Mouse (Mus musculus): ENCODE measurements around the gene Olfr153. TPM values are rescaled to one million over a fixed set of nuclear protein-coding genes. Genes with fewer than 3 reads are reported as not detected.
"Not testable (repeated sequence)": the region's sequence is repeated elsewhere in the genome, so short reads cannot be mapped to it uniquely, and the experiment has no call there.

Olfr153 gene
- polyA plus RNA-seq, 1 experiment: not detected

DNA sequence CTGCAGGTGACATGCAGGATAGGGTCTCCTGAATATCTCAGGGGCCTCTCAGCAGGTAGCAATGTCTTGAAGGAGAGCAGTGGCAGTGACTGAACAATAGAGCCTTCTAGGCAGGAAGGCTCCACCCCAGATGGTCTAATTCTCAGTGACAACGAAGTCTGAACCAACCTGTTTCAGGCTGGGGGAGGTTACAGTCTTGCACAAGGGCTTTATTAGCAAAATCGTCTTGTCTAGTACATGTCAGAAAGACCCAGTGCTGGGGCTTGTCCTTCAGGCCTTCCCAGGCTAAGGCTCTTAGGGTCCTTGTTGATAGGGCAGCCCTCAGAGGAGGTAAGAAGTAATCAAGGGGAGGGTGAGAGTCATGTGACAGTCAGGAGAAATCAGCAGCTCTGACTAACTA lies 3.2 kb downstream of the Olfr153 start:
- WGBS: 67% methylated on average over 2 of the region's 2 CpGs

DNA sequence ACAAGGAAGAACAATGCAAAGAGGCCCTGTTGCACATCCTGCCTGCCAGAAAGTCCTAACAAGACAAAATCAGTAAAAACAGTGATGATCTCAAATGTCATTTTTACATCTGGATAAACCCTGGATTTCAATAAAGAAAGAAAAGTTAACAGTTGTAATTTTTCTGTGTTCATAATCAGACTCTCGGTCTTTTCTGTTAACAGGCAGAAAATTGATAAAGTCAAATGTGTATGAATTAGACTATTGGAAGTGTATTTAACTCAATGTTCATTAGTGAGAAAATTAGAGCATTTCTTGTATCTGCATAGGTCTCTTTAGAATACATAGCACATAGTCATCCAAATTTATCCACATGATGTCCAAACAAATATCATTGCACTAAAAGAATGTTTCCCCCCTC lies 13.8 kb downstream of the Olfr153 start, which contains the start of gene Olfr1128:
Gene Olfr1128, minus strand, starts transcription at position 101 of the 400 bp plus-strand sequence.
- Histone ChIP-seq H3K4me3 (replicated peaks; ENCODE audit: control insufficient read depth, low read depth, low read length) (no peak within 1 kb of the TSS), H3K4me1 (ENCODE audit: control insufficient read depth, insufficient read depth, low read length) (no peaks in the 10 kb centered on the region), H3K27ac (ENCODE audit: control insufficient read depth, insufficient read depth, low read depth, low read length, poor library complexity) (no peak within 1 kb of the TSS)
- 77% methylated on average over 1 of the region's 1 CpGs for WGBS
- TF ChIP-seq CTCF (IDR thresholded peaks at IDR 0.05; ENCODE audit: control insufficient read depth, insufficient read depth, low read length): no peak
- no peak for TF ChIP-seq POLR2A (IDR thresholded peaks at IDR 0.05; ENCODE audit: borderline replicate concordance, control insufficient read depth, low read depth, low read length)

More for the DNA sequence above, 3.2 kb downstream of the Olfr153 start:
- H3K4me1 ChIP-seq (ENCODE audit: control insufficient read depth, insufficient read depth, low read length): no peaks in the 10 kb centered on the region
- no peak overlapping the region for H3K4me3 ChIP-seq (replicated peaks; ENCODE audit: control insufficient read depth, low read depth, low read length)
- H3K27ac ChIP-seq (ENCODE audit: control insufficient read depth, insufficient read depth, low read depth, low read length, poor library complexity): no peak overlapping the region
- no peak for TF ChIP-seq POLR2A (IDR thresholded peaks at IDR 0.05; ENCODE audit: borderline replicate concordance, control insufficient read depth, low read depth, low read length)
- no peak for TF ChIP-seq CTCF (IDR thresholded peaks at IDR 0.05; ENCODE audit: control insufficient read depth, insufficient read depth, low read length)

DNA sequence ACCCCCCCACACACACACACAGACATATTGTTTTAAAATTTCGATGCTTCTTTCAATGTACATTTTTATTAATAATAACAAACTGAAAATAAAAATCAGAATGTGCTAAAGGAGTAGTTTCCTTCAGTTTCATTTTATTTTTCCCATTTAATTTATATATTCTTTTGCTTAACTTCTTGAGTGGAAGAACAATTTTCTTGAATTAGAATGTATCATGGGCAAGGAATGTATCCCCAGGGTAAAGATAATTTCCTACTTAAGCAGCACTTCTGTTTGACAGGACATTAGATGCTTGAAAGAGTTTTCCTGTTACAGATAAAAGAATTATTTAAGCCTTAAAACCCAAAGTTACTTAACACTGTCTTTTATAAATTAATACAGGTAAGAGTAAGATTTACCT lies 42.0 kb downstream of the Olfr153 start, which contains the start of gene Olfr1129:
Gene Olfr1129, plus strand, starts transcription at position 301 of the 400 bp plus-strand sequence.
- not testable (repeated sequence) for H3K27ac ChIP-seq (ENCODE audit: control insufficient read depth, insufficient read depth, low read depth, low read length, poor library complexity); H3K4me3 ChIP-seq (replicated peaks; ENCODE audit: control insufficient read depth, low read depth, low read length); H3K4me1 ChIP-seq (ENCODE audit: control insufficient read depth, insufficient read depth, low read length)
- 55% methylated on average over 1 of the region's 1 CpGs for WGBS

Other genes starting within 250 kb of the Olfr153 start
- not detected in 2 replicates for gene Olfr1118, start 224.2 kb upstream of the Olfr153 start, polyA plus RNA-seq (2011; ENCODE audit: insufficient read depth, insufficient read length, low replicate concordance, missing spikeins)
- not detected in 2 replicates for gene Olfr1120, start 177.0 kb upstream of the Olfr153 start, polyA plus RNA-seq (2011; ENCODE audit: insufficient read depth, insufficient read length, low replicate concordance, missing spikeins)
- not detected in 2 replicates for gene Olfr1121, start 161.9 kb upstream of the Olfr153 start, polyA plus RNA-seq (2011; ENCODE audit: insufficient read depth, insufficient read length, low replicate concordance, missing spikeins)
- not detected in 2 replicates for gene Olfr1122, start 145.9 kb upstream of the Olfr153 start, polyA plus RNA-seq (2011; ENCODE audit: insufficient read depth, insufficient read length, low replicate concordance, missing spikeins)
- gene Olfr1123, start 115.2 kb upstream of the Olfr153 start, polyA plus RNA-seq (2011; ENCODE audit: insufficient read depth, insufficient read length, low replicate concordance, missing spikeins): not detected in 2 replicates
- 0.79 and 1.2 TPM in 2 replicates for gene Olfr1124, start 101.5 kb upstream of the Olfr153 start, polyA plus RNA-seq (2011; ENCODE audit: insufficient read depth, insufficient read length, low replicate concordance, missing spikeins)
- gene Olfr1126, start 77.8 kb upstream of the Olfr153 start, polyA plus RNA-seq (2011; ENCODE audit: insufficient read depth, insufficient read length, low replicate concordance, missing spikeins): not detected in 2 replicates
- not detected in 2 replicates for gene Pramel7, start 34.7 kb upstream of the Olfr153 start, polyA plus RNA-seq (2011; ENCODE audit: insufficient read depth, insufficient read length, low replicate concordance, missing spikeins)
- 1.5 TPM in 1 of 2 replicates, not detected in the other for gene Pramel6, start 25.2 kb upstream of the Olfr153 start, polyA plus RNA-seq (2011; ENCODE audit: insufficient read depth, insufficient read length, low replicate concordance, missing spikeins)
- gene Olfr1128, start 13.7 kb downstream of the Olfr153 start, polyA plus RNA-seq (2011; ENCODE audit: insufficient read depth, insufficient read length, low replicate concordance, missing spikeins): not detected in 2 replicates
- not detected in 2 replicates for gene Olfr1129, start 42.1 kb downstream of the Olfr153 start, polyA plus RNA-seq (2011; ENCODE audit: insufficient read depth, insufficient read length, low replicate concordance, missing spikeins)
- gene Olfr1130, start 74.4 kb downstream of the Olfr153 start, polyA plus RNA-seq (2011; ENCODE audit: insufficient read depth, insufficient read length, low replicate concordance, missing spikeins): not detected in 2 replicates
- not detected in 2 replicates for gene Olfr1131, start 95.3 kb downstream of the Olfr153 start, polyA plus RNA-seq (2011; ENCODE audit: insufficient read depth, insufficient read length, low replicate concordance, missing spikeins)
- not detected in 2 replicates for gene Olfr1132, start 105.7 kb downstream of the Olfr153 start, polyA plus RNA-seq (2011; ENCODE audit: insufficient read depth, insufficient read length, low replicate concordance, missing spikeins)
- gene Olfr1133, start 115.6 kb downstream of the Olfr153 start, polyA plus RNA-seq (2011; ENCODE audit: insufficient read depth, insufficient read length, low replicate concordance, missing spikeins): not detected in 2 replicates
- gene Olfr1134, start 126.7 kb downstream of the Olfr153 start, polyA plus RNA-seq (2011; ENCODE audit: insufficient read depth, insufficient read length, low replicate concordance, missing spikeins): not detected in 2 replicates
- not detected in 2 replicates for gene Olfr1135, start 141.9 kb downstream of the Olfr153 start, polyA plus RNA-seq (2011; ENCODE audit: insufficient read depth, insufficient read length, low replicate concordance, missing spikeins)
- not detected in 2 replicates for gene Olfr1136, start 162.2 kb downstream of the Olfr153 start, polyA plus RNA-seq (2011; ENCODE audit: insufficient read depth, insufficient read length, low replicate concordance, missing spikeins)
- not detected in 2 replicates for gene Olfr1137, start 181.4 kb downstream of the Olfr153 start, polyA plus RNA-seq (2011; ENCODE audit: insufficient read depth, insufficient read length, low replicate concordance, missing spikeins)
- not detected in 2 replicates for gene Olfr1138, start 208.2 kb downstream of the Olfr153 start, polyA plus RNA-seq (2011; ENCODE audit: insufficient read depth, insufficient read length, low replicate concordance, missing spikeins)
- not detected in 2 replicates for gene Olfr1140, start 212.0 kb downstream of the Olfr153 start, polyA plus RNA-seq (2011; ENCODE audit: insufficient read depth, insufficient read length, low replicate concordance, missing spikeins)
- gene Olfr1141, start 222.2 kb downstream of the Olfr153 start, polyA plus RNA-seq (2011; ENCODE audit: insufficient read depth, insufficient read length, low replicate concordance, missing spikeins): not detected in 2 replicates
- gene Olfr152, start 247.7 kb downstream of the Olfr153 start, polyA plus RNA-seq (2011; ENCODE audit: insufficient read depth, insufficient read length, low replicate concordance, missing spikeins): not detected in 2 replicates